Comparison of ENCODE assay signal across 16 mouse cellular contexts in the genomic region with DNA sequence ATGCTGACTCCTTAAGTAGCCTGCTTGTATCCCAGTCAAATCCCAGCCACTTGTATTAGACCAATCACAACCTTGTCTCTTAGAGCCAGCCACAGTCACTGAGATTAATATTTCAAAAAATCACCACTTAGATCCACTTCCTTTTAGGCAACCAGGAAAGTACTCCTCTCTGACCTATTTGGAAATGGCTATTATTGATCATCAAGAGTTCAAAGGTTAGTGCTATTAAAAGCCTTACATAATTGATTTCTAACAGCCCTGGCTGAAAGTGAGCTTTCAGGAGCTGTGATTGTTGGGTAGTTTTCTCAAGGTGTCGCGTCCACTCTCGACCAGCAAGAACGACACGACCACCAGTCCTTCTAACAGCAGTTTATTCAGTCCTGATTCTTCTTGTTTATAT.
"Had no signal": no experiment of that assay in that cellular context is flagged by ENCODE, and none has a peak within 500 bp of the region (broad histone marks: within the 10 kb centered on the region; RNA-seq: fewer than 3 reads in every experiment).

No protein-coding gene starts in this region.

- H3K9me3 ChIP-seq: neural tube, embryonic 13.5 days; neural tube, embryonic 15.5 days; stomach, embryonic 15.5 days had no signal

- H3K27ac ChIP-seq: neural tube, embryonic 13.5 days; neural tube, embryonic 15.5 days; stomach, embryonic 15.5 days; stomach, postnatal 0 days had no signal

- H3K27me3 ChIP-seq: neural tube, embryonic 13.5 days; neural tube, embryonic 15.5 days; stomach, embryonic 15.5 days had no signal

- H3K4me1 ChIP-seq: neural tube, embryonic 15.5 days; stomach, embryonic 15.5 days had no signal

- H3K4me3 ChIP-seq: neural tube, embryonic 13.5 days; neural tube, embryonic 15.5 days; stomach, embryonic 15.5 days had no signal

- H3K36me3 ChIP-seq: neural tube, embryonic 13.5 days; neural tube, embryonic 15.5 days; stomach, embryonic 15.5 days had no signal

- DNase-seq: retina, postnatal 1 day; right cerebral cortex, adult 18-20 months; right cerebral cortex, postnatal 14 days; right cerebral cortex, postnatal 25 days; right cerebral cortex, postnatal 4 days; spleen, adult 18-20 months; thymus, adult 18-20 months; thymus, adult 2 months; thymus, postnatal 14 days; thymus, postnatal 25 days; thymus, postnatal 36 days; thymus, postnatal 4 days had no signal

- H3K4me2 ChIP-seq: neural tube, embryonic 13.5 days; neural tube, embryonic 15.5 days; stomach, embryonic 15.5 days had no signal

- H3K9ac ChIP-seq: neural tube, embryonic 13.5 days; neural tube, embryonic 15.5 days; stomach, embryonic 15.5 days had no signal
